Mouse (Mus musculus) cortical plate, adult 2 months (tissue): ENCODE measurements around the gene Rbms2.

Source experiments
- CTCF ChIP-seq: fragments of 200-500 bp; IDR thresholded peaks from 2 replicates; pipeline ENCODE4 v1.5.1; 2011; ENCODE audit warnings: mild to moderate bottlenecking, control low read depth, low read length; ENCODE audit not compliant: insufficient read depth; ENCODE audit errors: extremely low read depth
- POLR2A ChIP-seq: fragments of 200-500 bp; IDR thresholded peaks from 2 replicates; pipeline ENCODE4 v1.6.1; 2011; ENCODE audit warnings: mild to moderate bottlenecking, low read length, control low read depth; ENCODE audit not compliant: insufficient read depth; ENCODE audit errors: extremely low read depth

- no peak for TF ChIP-seq POLR2A
- no peak for TF ChIP-seq CTCF
These were observed 95.9 kb downstream of the Rbms2 start for GRCm38 (mm10) chr10:128084160-128084559.
